In the genomic region with DNA sequence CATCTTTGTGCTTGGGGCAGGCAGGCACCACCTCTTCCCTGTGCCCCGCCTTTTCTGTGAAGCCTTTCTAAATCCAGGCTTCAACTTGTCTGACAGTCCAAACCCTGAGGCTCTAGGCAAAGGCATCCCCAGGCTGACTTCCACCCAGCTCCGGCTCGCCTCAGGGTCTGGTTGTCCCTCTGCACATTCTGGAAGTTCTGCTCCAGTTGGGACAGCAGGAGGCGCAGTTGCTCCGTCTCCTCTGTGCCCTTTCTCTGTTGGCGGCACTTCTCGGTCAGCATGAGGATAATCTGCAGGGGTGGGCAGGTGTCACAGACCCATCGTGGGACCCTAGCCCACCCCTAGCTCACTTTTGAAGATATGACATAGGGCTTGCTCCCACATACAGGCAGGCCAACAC, we compare ENCODE assay signal across 9 mouse cellular contexts. TPM values are rescaled to one million over a fixed set of nuclear protein-coding genes. Genes with fewer than 3 reads are reported as not detected.
DNase-seq lines count a peak whose midpoint lies in the region; ATAC-seq and TF ChIP-seq lines count a peak whose summit lies in the region.
"Had no signal": no experiment of that assay in that cellular context is flagged by ENCODE, and none has a peak within 500 bp of the region (broad histone marks: within the 10 kb centered on the region; RNA-seq: fewer than 3 reads in every experiment).

No protein-coding gene starts in this region.

- WGBS in liver, embryonic 12.5 days (ENCODE audit: insufficient replicate concordance): 21% methylated on average over 8 of the region's 8 CpGs
- 18% methylated on average over 8 of the region's 8 CpGs for WGBS in embryonic facial prominence, embryonic 10.5 days
- 26% methylated on average over 8 of the region's 8 CpGs for WGBS in kidney, adult 2 months
- WGBS in liver, postnatal 0 days (ENCODE audit: insufficient replicate concordance): 29% methylated on average over 8 of the region's 8 CpGs

- TF ChIP-seq POLR2A in kidney, adult 2 months (IDR thresholded peaks at IDR 0.05; ENCODE audit: low read depth, low read length): no peak

- no peak overlapping the region for H3K9ac ChIP-seq in liver, embryonic 12.5 days
- H3K9ac ChIP-seq in liver, postnatal 0 days (replicated peaks): no peak overlapping the region

- H3K27me3 ChIP-seq in liver, embryonic 12.5 days (replicated peaks): no peaks in the 10 kb centered on the region
- H3K27me3 ChIP-seq in embryonic facial prominence, embryonic 10.5 days (replicated peaks; ENCODE audit: low read depth, poor library complexity, severe bottlenecking): peaks cover 21% of the 10 kb centered on the region
- no peaks in the 10 kb centered on the region for H3K27me3 ChIP-seq in kidney, adult 2 months (replicated peaks; ENCODE audit: control insufficient read depth, insufficient read depth, low read length)
- H3K27me3 ChIP-seq in liver, postnatal 0 days (ENCODE audit: insufficient read depth, low read length): no peaks in the 10 kb centered on the region

- peaks cover 24% of the 10 kb centered on the region for H3K4me1 ChIP-seq in liver, embryonic 12.5 days
- H3K4me1 ChIP-seq in embryonic facial prominence, embryonic 10.5 days: peaks cover 42% of the 10 kb centered on the region
- no peaks in the 10 kb centered on the region; the same call in 1 of the 2 replicates for H3K4me1 ChIP-seq in kidney, adult 2 months (ENCODE audit: control insufficient read depth, insufficient read depth, low read length)
- peaks cover 9% of the 10 kb centered on the region for H3K4me1 ChIP-seq in liver, postnatal 0 days (ENCODE audit: insufficient read depth)

- no peak overlapping the region for H3K4me2 ChIP-seq in liver, embryonic 12.5 days
- no peak overlapping the region for H3K4me2 ChIP-seq in liver, postnatal 0 days (ENCODE audit: low read depth, low read length)

- peak; percentile 81 for TF ChIP-seq CTCF in kidney, adult 2 months (conservative IDR thresholded peaks at IDR 0.05; ENCODE audit: insufficient read depth, insufficient read length, low read depth, low read length)
- peak; percentile 86 for TF ChIP-seq CTCF in liver, postnatal 0 days (IDR thresholded peaks at IDR 0.05; ENCODE audit: low read depth)

- H3K27ac ChIP-seq in liver, embryonic 12.5 days: no peak overlapping the region
- no peak overlapping the region for H3K27ac ChIP-seq in embryonic facial prominence, embryonic 10.5 days (replicated peaks)
- no peak overlapping the region for H3K27ac ChIP-seq in kidney, adult 2 months (ENCODE audit: insufficient read depth, low read depth, low read length)
- H3K27ac ChIP-seq in liver, postnatal 0 days (ENCODE audit: low read depth): no peak overlapping the region

- no peaks in the 10 kb centered on the region; the same call in 1 of the 2 replicates for H3K36me3 ChIP-seq in liver, embryonic 12.5 days
- no peaks in the 10 kb centered on the region for H3K36me3 ChIP-seq in embryonic facial prominence, embryonic 10.5 days (replicated peaks)
- H3K36me3 ChIP-seq in kidney, adult 2 months (ENCODE audit: control insufficient read depth, insufficient read depth, low read length): no peaks in the 10 kb centered on the region
- H3K36me3 ChIP-seq in liver, postnatal 0 days (replicated peaks; ENCODE audit: insufficient read depth, low read length): no peaks in the 10 kb centered on the region

- no peak for TF ChIP-seq EP300 in liver, postnatal 0 days (IDR thresholded peaks at IDR 0.05; ENCODE audit: low read depth)

- no peak for ATAC-seq in liver, embryonic 12.5 days
- ATAC-seq in liver, postnatal 0 days: no peak

- DNase-seq in liver: peak; percentile 58
- DNase-seq in adrenal gland, postnatal 10 days: peak; percentile 78
- DNase-seq in embryonic facial prominence, embryonic 10.5 days (ENCODE audit: low spot score): peak; percentile 72
- DNase-seq in kidney, adult 2 months: peak; percentile 63
- DNase-seq in liver, postnatal 0 days: peak; percentile 77
- DNase-seq in right cerebral cortex, postnatal 25 days: peak; percentile 51
- DNase-seq in yolk sac, embryonic 10.5 days (ENCODE audit: low spot score): peak; percentile 30

- no peak overlapping the region for H3K4me3 ChIP-seq in liver, embryonic 12.5 days
- no peak overlapping the region for H3K4me3 ChIP-seq in embryonic facial prominence, embryonic 10.5 days
- H3K4me3 ChIP-seq in kidney, adult 2 months (ENCODE audit: insufficient read depth, low read depth, low read length): no peak overlapping the region
- H3K4me3 ChIP-seq in liver, postnatal 0 days (ENCODE audit: low read depth, low read length): no peak overlapping the region
- H3K4me3 ChIP-seq: erythroblast, embryonic 14.5 days had no signal

- no peaks in the 10 kb centered on the region for H3K9me3 ChIP-seq in liver, embryonic 12.5 days (replicated peaks)
- no peaks in the 10 kb centered on the region for H3K9me3 ChIP-seq in embryonic facial prominence, embryonic 10.5 days
- H3K9me3 ChIP-seq in liver, postnatal 0 days (ENCODE audit: low read length): no peaks in the 10 kb centered on the region

RNA-seq across cellular contexts. Expression of gene Ptrh1, which starts 3.5 kb away (rescaled TPM):
- 3.3 and 3.5 TPM in 2 replicates for polyA plus RNA-seq in liver, embryonic 12.5 days (2016; fragmentation: Nextera tagmentation; extraction: Ambion mirVana)
- 1 to 10 TPM; 4.8 to 5.0 TPM for total RNA-seq in adrenal gland, postnatal 10 days (2021)
- 5.3 and 6.4 TPM in 2 replicates for polyA plus RNA-seq in embryonic facial prominence, embryonic 10.5 days (2016; fragmentation: Nextera tagmentation; extraction: Ambion mirVana)
- 8.0 and 11.8 TPM in 2 replicates for polyA plus RNA-seq in kidney, adult 2 months (2012; rRNA removed)
- 1.1 TPM in 2 replicates for polyA plus RNA-seq in liver, postnatal 0 days (2015; fragmentation: Nextera tagmentation; extraction: Ambion mirVana)
- polyA plus RNA-seq: erythroblast, embryonic 14.5 days had no signal

RNA-seq across cellular contexts. Expression of gene Ttc16, which starts 3.7 kb away (rescaled TPM):
- polyA plus RNA-seq in liver, embryonic 12.5 days (2016; fragmentation: Nextera tagmentation; extraction: Ambion mirVana): 0.12 and 0.26 TPM in 2 replicates
- total RNA-seq in adrenal gland, postnatal 10 days (2021): under 1 TPM in 1 of 2 experiments, not detected in 1; 0.15 TPM
- polyA plus RNA-seq in embryonic facial prominence, embryonic 10.5 days (2016; fragmentation: Nextera tagmentation; extraction: Ambion mirVana): 0.31 and 0.34 TPM in 2 replicates
- 1.1 TPM in 2 replicates for polyA plus RNA-seq in kidney, adult 2 months (2012; rRNA removed)
- polyA plus RNA-seq in liver, postnatal 0 days (2015; fragmentation: Nextera tagmentation; extraction: Ambion mirVana): 0.08 TPM in 1 of 2 replicates, not detected in the other
- polyA plus RNA-seq: erythroblast, embryonic 14.5 days had no signal

RNA-seq across cellular contexts. Expression of gene Cfap157, which starts 5.1 kb away (rescaled TPM):
- 0.44 and 0.54 TPM in 2 replicates for polyA plus RNA-seq in liver, embryonic 12.5 days (2016; fragmentation: Nextera tagmentation; extraction: Ambion mirVana)
- not detected for total RNA-seq in adrenal gland, postnatal 10 days (2021)
- polyA plus RNA-seq in embryonic facial prominence, embryonic 10.5 days (2016; fragmentation: Nextera tagmentation; extraction: Ambion mirVana): 0.54 and 0.60 TPM in 2 replicates
- polyA plus RNA-seq in kidney, adult 2 months (2012; rRNA removed): 0.12 TPM in 1 of 2 replicates, not detected in the other
- 0.25 TPM in 1 of 2 replicates, not detected in the other for polyA plus RNA-seq in liver, postnatal 0 days (2015; fragmentation: Nextera tagmentation; extraction: Ambion mirVana)
- polyA plus RNA-seq: erythroblast, embryonic 14.5 days had no signal

RNA-seq across cellular contexts. Expression of gene Tor2a, which starts 22.1 kb away (rescaled TPM):
- 35.9 and 36.6 TPM in 2 replicates for polyA plus RNA-seq in liver, embryonic 12.5 days (2016; fragmentation: Nextera tagmentation; extraction: Ambion mirVana)
- 10 to 100 TPM; 27.7 to 32.6 TPM for total RNA-seq in adrenal gland, postnatal 10 days (2021)
- 48.9 and 53.5 TPM in 2 replicates for polyA plus RNA-seq in embryonic facial prominence, embryonic 10.5 days (2016; fragmentation: Nextera tagmentation; extraction: Ambion mirVana)
- 72.5 and 93.3 TPM in 2 replicates for polyA plus RNA-seq in kidney, adult 2 months (2012; rRNA removed)
- 34.6 and 34.7 TPM in 2 replicates for polyA plus RNA-seq in liver, postnatal 0 days (2015; fragmentation: Nextera tagmentation; extraction: Ambion mirVana)

RNA-seq across cellular contexts. Expression of gene 6330409D20Rik, which starts 38.3 kb away (rescaled TPM):
- polyA plus RNA-seq in liver, embryonic 12.5 days (2016; fragmentation: Nextera tagmentation; extraction: Ambion mirVana): not detected in 2 replicates
- total RNA-seq in adrenal gland, postnatal 10 days (2021): under 1 TPM in 1 of 2 experiments, not detected in 1; 0.30 TPM
- polyA plus RNA-seq in embryonic facial prominence, embryonic 10.5 days (2016; fragmentation: Nextera tagmentation; extraction: Ambion mirVana): 0.52 and 0.57 TPM in 2 replicates
- not detected in 2 replicates for polyA plus RNA-seq in kidney, adult 2 months (2012; rRNA removed)
- not detected in 2 replicates for polyA plus RNA-seq in liver, postnatal 0 days (2015; fragmentation: Nextera tagmentation; extraction: Ambion mirVana)
- polyA plus RNA-seq: erythroblast, embryonic 14.5 days had no signal
